Mouse (Mus musculus) megakaryocyte, embryonic 14.5 days (primary cell): ENCODE results near the gene Slc12a8. TPM values are rescaled to one million over a fixed set of nuclear protein-coding genes. Genes with fewer than 3 reads are reported as not detected.
"Not testable (repeated sequence)": the region's sequence is repeated elsewhere in the genome, so short reads cannot be mapped to it uniquely, and the experiment has no call there.

Experiments used
- H3K27me3 ChIP-seq: replicated peaks from 2 replicates; pipeline ENCODE3; 2012; ENCODE audit warnings: inconsistent platforms
- H3K36me3 ChIP-seq: replicated peaks from 2 replicates; pipeline ENCODE3; 2012; ENCODE audit warnings: low read length, inconsistent platforms, mixed read lengths
- H3K4me1 ChIP-seq: 2 replicates; pipeline ENCODE4 v1.6.1; 2012; ENCODE audit warnings: inconsistent platforms
- H3K4me3 ChIP-seq: replicated peaks from 2 replicates; pipeline ENCODE3; 2012; ENCODE audit warnings: moderate library complexity, mild to moderate bottlenecking, inconsistent platforms
- H3K9me3 ChIP-seq: 2 replicates; pipeline ENCODE4 v1.6.1; 2012; ENCODE audit warnings: inconsistent platforms
- FLI1 ChIP-seq: IDR thresholded peaks from 2 replicates; pipeline ENCODE4 v1.6.1; 2012; ENCODE audit warnings: low read length, inconsistent platforms, mixed read lengths
- GATA1 ChIP-seq: IDR thresholded peaks from 3 replicates; pipeline ENCODE4 v1.6.1; 2012; ENCODE audit warnings: mixed read lengths, low read length, inconsistent platforms, borderline replicate concordance
- polyA plus RNA-seq: library from polyadenylated mRNA; stranded (reverse); fragments of >175 nt; gene quantifications from 2 replicates; pipeline ENCODE4 v1.2.3, GENCODE M21; 2012; ENCODE audit warnings: low replicate concordance; ENCODE audit not compliant: insufficient read depth

Slc12a8 gene
- polyA plus RNA-seq, result not detected in 2 replicates

DNA sequence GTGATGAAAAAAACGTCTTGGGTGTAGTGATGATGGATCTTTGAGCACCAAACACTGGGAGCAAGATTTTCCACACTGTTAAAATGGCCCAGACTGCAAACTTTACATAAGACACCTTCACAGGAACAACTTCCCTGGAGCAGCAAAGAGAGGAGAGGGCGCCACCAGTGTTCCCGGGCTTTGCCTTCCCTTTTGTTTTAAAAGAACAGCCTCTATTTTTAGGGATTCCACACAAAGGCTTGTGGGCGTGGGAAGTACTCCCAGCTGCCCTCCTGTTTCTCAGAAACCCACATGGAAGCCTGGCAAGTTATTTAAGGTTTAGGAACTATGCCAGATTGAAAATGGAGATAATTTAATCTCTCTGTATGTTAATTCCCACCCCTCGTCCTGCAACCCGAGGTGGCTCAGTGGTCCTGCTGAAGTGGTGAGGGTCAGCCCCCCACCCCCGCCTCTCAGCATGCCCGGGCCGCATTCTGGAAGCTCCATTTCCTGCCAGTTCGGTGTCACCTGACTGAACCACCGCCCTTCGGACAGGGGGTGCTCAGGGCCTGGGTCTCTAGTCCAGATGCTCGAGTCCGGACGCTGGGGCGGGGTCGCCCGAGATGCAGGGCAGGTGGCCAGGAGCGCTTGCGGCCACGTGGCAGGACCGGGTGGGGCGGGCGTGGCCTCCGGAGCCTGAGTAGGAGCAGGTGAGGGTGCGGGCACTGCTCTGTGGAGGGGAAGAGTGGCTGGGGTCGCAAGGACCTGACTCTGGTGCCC is at the start of gene Slc12a8:
Gene Slc12a8 (plus strand): TSS at position 522 of the 759 bp plus-strand sequence.
- no peaks in the 10 kb centered on the region for H3K9me3 ChIP-seq

DNA sequence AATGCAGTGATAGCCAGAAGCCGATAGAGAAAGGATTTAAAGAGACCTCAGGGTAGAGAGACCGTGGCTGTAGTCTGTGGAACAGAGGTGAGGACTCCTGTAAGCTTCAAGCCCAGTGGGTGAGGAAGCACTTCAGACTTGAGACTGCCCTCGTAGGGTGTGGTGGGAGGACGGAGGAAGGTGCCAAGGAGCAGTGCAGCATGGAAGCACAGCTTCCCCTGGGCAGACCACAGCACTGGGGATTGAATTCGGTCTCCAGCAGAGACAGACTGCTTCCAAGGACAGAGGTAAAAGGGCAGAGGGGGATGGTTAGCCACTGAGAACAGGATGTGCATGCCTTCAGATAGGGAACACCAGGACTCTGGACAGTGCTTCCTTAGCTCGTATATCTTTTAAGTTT is 49.7 kb upstream of the Slc12a8 start:
- Histone ChIP-seq H3K4me3 (peak overlapping the region; percentile 82), H3K9me3 (no peaks in the 10 kb centered on the region), H3K4me1 (peaks cover 59% of the 10 kb centered on the region), H3K27me3 (no peaks in the 10 kb centered on the region), H3K36me3 (peaks cover 61% of the 10 kb centered on the region)
- TF ChIP-seq FLI1 (no peak), GATA1 (no peak)

More for the DNA sequence above, at the start of gene Slc12a8:
- TF ChIP-seq FLI1, result no peak
- TF ChIP-seq GATA1, result no peak
- Histone ChIP-seq H3K36me3 (no peaks in the 10 kb centered on the region), H3K4me3 (no peak within 1 kb of the TSS), H3K4me1 (peaks cover 8% of the 10 kb centered on the region), H3K27me3 (peaks cover 26% of the 10 kb centered on the region)

DNA sequence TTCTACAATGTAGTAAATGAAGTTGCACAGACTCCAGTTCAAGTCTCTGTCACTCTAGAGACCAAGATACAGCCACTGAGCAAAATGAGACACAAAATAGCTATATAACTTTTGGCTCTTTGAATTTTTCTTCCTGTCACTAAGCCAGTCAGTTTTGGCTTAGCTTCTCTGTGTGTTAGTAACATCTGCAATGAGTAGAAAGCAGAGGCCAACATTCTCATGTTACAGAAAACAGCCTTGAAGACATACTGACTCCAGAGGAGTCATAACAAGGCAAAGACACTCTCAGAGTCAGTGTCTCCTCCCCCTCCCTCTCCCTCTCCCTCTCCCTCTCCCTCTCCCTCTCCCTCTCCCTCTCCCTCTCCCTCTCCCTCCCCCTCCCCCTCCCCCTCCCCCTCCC is 47.2 kb upstream of the Slc12a8 start:
- no peak for TF ChIP-seq FLI1
- no peak for TF ChIP-seq GATA1
- H3K27me3 ChIP-seq, result no peaks in the 10 kb centered on the region
- no peak overlapping the region for H3K4me3 ChIP-seq
- H3K36me3 ChIP-seq, result peaks cover 58% of the 10 kb centered on the region
- H3K4me1 ChIP-seq, result peaks cover 44% of the 10 kb centered on the region
- H3K9me3 ChIP-seq, result no peaks in the 10 kb centered on the region

DNA sequence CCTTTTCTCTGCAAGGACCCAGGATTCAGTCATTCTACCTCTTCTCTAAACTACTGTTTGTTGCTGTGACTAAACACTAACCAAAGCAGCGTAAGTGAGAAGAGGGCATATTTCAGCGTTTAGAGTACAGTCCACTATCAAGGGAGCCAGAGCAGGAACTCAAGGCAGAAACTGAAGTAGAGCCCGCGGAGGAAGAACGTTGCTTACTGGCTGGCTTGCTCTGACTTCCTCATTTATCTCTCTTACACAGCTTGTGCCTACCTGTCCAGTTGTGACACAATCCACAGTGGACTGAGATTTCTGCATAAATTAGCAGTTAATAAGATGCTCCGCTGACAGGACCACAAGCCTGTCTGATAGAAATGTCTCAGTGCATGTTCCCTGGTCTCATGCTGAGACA is 42.7 kb upstream of the Slc12a8 start:
- Histone ChIP-seq H3K4me3 (no peak overlapping the region), H3K36me3 (peaks cover 70% of the 10 kb centered on the region), H3K9me3 (no peaks in the 10 kb centered on the region), H3K27me3 (no peaks in the 10 kb centered on the region), H3K4me1 (peaks cover 7% of the 10 kb centered on the region)
- TF ChIP-seq GATA1 (no peak), FLI1 (no peak)

DNA sequence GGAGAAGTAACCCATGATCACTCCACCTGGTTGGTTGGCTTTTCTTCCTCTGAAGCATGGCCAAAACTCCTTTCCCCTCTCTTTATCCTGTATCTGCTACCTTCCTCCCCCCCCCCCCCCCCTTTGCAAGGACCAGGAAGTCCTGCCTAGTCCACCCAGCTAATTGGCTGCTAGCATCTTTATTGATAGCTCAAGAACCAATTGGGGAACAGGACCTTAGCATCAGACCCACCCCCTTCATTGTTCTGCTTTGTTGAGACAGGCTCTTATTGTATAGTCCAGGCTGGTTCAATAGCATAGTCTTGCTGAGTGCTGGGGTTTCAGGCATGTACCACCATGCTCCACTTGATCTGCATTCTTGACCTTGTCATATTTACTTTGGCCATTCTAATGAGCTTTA is 37.2 kb upstream of the Slc12a8 start:
- Histone ChIP-seq H3K4me3 (no peak overlapping the region), H3K9me3 (no peaks in the 10 kb centered on the region), H3K4me1 (peaks cover 4% of the 10 kb centered on the region; the same call in 1 of the 2 replicates), H3K27me3 (no peaks in the 10 kb centered on the region), H3K36me3 (peaks cover 78% of the 10 kb centered on the region)
- TF ChIP-seq GATA1, result no peak

DNA sequence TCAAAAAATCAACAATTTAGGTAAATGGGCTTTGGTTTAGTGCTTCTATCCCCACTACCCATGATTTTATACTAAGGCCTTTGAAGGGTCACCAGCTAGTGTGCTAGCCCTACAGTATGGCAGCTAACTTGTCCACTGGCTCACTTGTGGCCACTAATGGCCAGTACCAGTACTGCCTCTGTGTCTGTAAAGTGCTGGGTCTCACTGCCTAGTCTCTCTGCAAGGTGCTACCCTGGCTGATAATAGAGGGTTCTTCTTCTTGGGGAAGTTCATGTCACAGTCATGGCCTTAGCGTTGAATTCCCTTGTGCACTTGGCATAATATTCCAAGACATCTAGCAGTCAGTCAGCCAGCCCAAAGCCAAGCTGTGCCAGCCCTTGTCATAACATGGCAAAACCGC is 36.0 kb upstream of the Slc12a8 start:
- Histone ChIP-seq H3K9me3 (no peaks in the 10 kb centered on the region), H3K36me3 (peaks cover 83% of the 10 kb centered on the region), H3K4me3 (no peak overlapping the region), H3K27me3 (no peaks in the 10 kb centered on the region), H3K4me1 (peaks cover 4% of the 10 kb centered on the region; the same call in 1 of the 2 replicates)
- no peak for TF ChIP-seq FLI1
- TF ChIP-seq GATA1, result no peak

DNA sequence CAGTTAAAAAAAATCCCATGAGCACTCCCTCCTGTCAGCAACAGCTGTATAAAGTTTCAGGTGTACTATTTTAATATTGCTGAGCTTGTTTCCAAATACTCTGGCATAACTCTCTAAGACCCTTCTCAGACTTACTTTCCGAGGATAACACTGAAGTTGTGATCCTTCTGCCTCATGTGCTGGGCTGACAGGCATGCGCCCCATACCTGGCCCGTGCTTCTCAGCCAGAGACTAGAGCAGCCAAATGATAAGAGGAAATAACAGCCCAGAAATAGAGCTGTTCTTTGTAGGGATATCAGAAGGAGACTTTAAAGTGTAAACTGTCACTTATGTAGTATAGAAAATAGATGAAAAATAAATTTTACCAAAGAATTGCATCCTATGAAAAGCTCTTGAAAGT is 34.8 kb upstream of the Slc12a8 start:
- peaks cover 4% of the 10 kb centered on the region; the same call in 1 of the 2 replicates for H3K4me1 ChIP-seq
- H3K4me3 ChIP-seq, result no peak overlapping the region
- TF ChIP-seq GATA1, result no peak
- TF ChIP-seq FLI1, result no peak
- peaks cover 84% of the 10 kb centered on the region for H3K36me3 ChIP-seq
- H3K27me3 ChIP-seq, result no peaks in the 10 kb centered on the region
- H3K9me3 ChIP-seq, result no peaks in the 10 kb centered on the region

DNA sequence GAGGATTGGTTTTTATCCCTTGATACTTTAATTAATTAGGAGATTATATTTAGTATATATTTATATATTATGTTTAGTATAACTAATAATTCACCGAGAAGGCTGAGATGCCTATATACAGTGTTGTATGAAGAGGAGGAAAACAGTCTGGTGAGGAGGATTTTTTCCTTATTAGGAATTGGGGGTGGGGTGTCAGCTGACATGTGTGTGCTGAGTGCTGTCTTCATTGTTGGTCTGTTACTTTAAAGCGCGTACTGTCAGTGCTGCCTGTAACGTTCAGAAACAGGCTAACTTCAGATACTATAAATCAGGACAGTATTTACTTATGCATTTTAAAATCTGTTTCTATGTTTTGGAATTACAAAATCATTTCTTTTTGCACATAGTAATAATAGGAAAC is 29.4 kb upstream of the Slc12a8 start:
- H3K36me3 ChIP-seq, result peaks cover 86% of the 10 kb centered on the region

DNA sequence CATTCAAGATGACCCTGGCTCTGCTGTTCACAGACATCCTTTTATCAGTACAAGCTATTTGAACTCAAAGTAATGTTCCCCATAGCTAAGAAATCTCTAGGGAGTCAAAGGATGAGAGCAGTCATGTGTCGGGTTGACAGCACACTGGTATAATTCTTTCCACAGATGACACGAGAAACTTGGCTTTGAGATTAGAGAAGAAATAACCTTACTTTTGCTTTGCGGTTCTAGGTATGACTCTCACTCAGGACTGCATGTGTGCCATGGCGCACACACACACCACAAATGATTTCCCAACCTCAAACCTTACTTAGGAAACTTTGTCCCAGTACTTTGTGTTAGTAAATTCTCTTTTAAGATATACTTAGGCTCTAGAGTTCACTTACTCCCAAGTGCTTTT is 22.8 kb upstream of the Slc12a8 start:
- H3K4me3 ChIP-seq, result no peak overlapping the region
- H3K27me3 ChIP-seq, result no peaks in the 10 kb centered on the region
- H3K36me3 ChIP-seq, result peaks cover 62% of the 10 kb centered on the region
- no peaks in the 10 kb centered on the region for H3K9me3 ChIP-seq
- H3K4me1 ChIP-seq, result no peaks in the 10 kb centered on the region
- TF ChIP-seq FLI1 (no peak), GATA1 (no peak)

More for the DNA sequence above, 29.4 kb upstream of the Slc12a8 start:
- peaks cover 10% of the 10 kb centered on the region; the same call in 1 of the 2 replicates for H3K4me1 ChIP-seq
- no peaks in the 10 kb centered on the region for H3K9me3 ChIP-seq
- no peaks in the 10 kb centered on the region for H3K27me3 ChIP-seq
- H3K4me3 ChIP-seq, result no peak overlapping the region
- TF ChIP-seq GATA1 (no peak), FLI1 (no peak)

DNA sequence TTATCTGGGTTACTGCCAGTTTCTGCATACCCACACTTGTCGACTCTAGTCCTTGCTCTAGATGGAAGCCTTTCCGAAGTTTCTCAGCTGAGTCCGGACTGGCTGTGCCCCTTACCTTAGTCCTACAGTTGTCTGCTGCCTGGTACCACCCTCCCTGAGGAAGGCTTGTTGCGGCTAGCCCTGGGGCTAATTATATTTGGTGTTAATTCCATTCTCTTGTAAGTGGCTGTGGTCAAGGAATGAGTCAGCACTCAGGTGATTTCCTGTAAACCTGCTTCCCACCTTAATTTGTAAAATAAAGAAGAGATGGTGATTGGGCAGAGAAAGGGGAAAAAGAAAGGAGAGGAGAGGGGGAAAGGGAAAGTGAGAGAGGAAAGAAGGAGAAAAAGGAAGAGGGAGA is 9.0 kb upstream of the Slc12a8 start:
- Histone ChIP-seq H3K4me1 (no peaks in the 10 kb centered on the region), H3K4me3 (no peak overlapping the region), H3K36me3 (peaks cover 20% of the 10 kb centered on the region), H3K27me3 (no peaks in the 10 kb centered on the region), H3K9me3 (0 out of 2 replicates have a peak, but pooled peaks cover 7% of the 10 kb centered on the region)
- TF ChIP-seq GATA1, result no peak
- TF ChIP-seq FLI1, result no peak

DNA sequence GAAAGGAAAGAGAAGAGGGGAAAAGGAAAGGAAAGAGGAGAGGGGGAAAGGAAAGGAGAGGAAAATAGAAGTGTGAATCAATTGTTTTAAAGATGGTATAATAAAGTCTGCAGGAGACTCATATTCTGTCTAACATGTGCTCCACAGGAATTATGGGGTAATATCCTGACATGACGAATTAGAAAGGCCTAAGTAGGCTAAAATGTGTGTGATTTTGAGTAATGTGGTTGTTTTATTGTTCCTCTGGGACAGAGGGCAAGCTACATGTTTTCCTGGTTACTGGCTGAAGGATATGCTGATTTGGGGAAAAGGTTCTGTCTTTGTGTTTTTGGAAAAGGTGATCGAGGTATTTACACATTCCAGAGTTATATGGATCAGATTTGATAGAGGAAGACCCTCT is 7.9 kb upstream of the Slc12a8 start:
- not testable (repeated sequence) for H3K4me1 ChIP-seq, H3K4me3 ChIP-seq, H3K9me3 ChIP-seq, H3K36me3 ChIP-seq, H3K27me3 ChIP-seq

DNA sequence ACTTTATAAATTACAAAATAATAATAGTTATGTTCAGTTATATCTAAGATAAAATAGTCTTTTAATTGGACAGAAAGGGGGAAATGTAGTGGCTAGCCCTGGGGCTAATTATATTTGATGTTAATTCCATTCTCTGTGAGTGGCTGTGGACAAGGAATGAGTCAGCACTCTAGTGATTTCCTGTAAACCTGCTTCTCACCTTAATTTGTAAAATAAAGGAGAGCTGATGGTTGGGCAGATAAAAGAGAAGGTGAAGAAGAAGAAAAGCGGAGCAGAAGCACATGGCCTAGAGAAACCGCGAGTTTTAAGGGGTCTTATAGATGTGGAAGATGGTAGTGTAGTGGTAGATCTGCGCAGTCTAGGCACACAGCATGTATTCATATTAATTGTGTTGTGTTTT is 6.3 kb upstream of the Slc12a8 start:
- not testable (repeated sequence) for H3K4me1 ChIP-seq, H3K9me3 ChIP-seq, H3K4me3 ChIP-seq, H3K27me3 ChIP-seq, H3K36me3 ChIP-seq
